Mouse (Mus musculus) forebrain, embryonic 14.5 days (tissue): ENCODE results near the gene Kcnmb3. TPM values are rescaled to one million over a fixed set of nuclear protein-coding genes. Genes with fewer than 3 reads are reported as not detected.
"Not testable (repeated sequence)": the region's sequence is repeated elsewhere in the genome, so short reads cannot be mapped to it uniquely, and the experiment has no call there.

Source experiments
- ATAC-seq: fragments of 200-750 bp; cut with Nextera tagmentation; 2 replicates; pipeline ENCODE4 v1.8.0; 2017; ENCODE audit warnings: mild to moderate bottlenecking, moderate library complexity
- DNase-seq: peaks from one replicate; pipeline ENCODE4 v3.0.0-alpha.2; 2015; ENCODE audit warnings: low spot score
- H3K27ac ChIP-seq: fragments of 300-500 bp; sonication (generic); 2 replicates; pipeline ENCODE4 v1.5.1; 2014; ENCODE audit warnings: low read depth, mild to moderate bottlenecking, control low read depth, low read length, moderate library complexity
- H3K27me3 ChIP-seq: fragments of 300-500 bp; sonication (generic); replicated peaks from 2 replicates; pipeline ENCODE4 v1.6.1; 2014; ENCODE audit warnings: low read length, control low read depth, mixed read lengths; ENCODE audit not compliant: control insufficient read depth, insufficient read depth
- H3K36me3 ChIP-seq: fragments of 300-500 bp; sonication (generic); 2 replicates; pipeline ENCODE4 v1.6.1; 2014; ENCODE audit warnings: low read length, control low read depth; ENCODE audit not compliant: control insufficient read depth, insufficient read depth
- H3K4me1 ChIP-seq: fragments of 300-500 bp; sonication (generic); 2 replicates; pipeline ENCODE4 v1.6.1; 2014; ENCODE audit warnings: antibody characterized with exemption, low read length, control low read depth; ENCODE audit not compliant: control insufficient read depth, insufficient read depth
- H3K4me2 ChIP-seq: fragments of 300-500 bp; sonication (generic); 2 replicates; pipeline ENCODE4 v1.6.1; 2014; ENCODE audit warnings: mild to moderate bottlenecking, control low read depth, low read length
- H3K4me3 ChIP-seq: fragments of 300-500 bp; sonication (generic); 2 replicates; pipeline ENCODE4 v1.5.1; 2014; ENCODE audit warnings: low read depth, low read length, control low read depth
- H3K9ac ChIP-seq: fragments of 300-500 bp; sonication (generic); 2 replicates; pipeline ENCODE4 v1.6.1; 2014; ENCODE audit warnings: mild to moderate bottlenecking, low read length, control low read depth, moderate library complexity
- H3K9me3 ChIP-seq: fragments of 300-500 bp; sonication (generic); replicated peaks from 2 replicates; pipeline ENCODE4 v1.6.1; 2016; ENCODE audit warnings: low read length, control low read depth, mixed read lengths; ENCODE audit not compliant: control insufficient read depth
- WGBS: fragments of 180-500 bp; shearing (Covaris S2); extraction: QIAGEN DNeasy Blood & Tissue Kit; methylation state at CpG from one replicate; pipeline ENCODE4 v1.1.7; 2014; 5-methylcytosine and 5-hydroxymethylcytosine counted together
- polyA plus RNA-seq: library from polyadenylated mRNA; unstranded; fragments of >200 nt; fragmentation: Nextera tagmentation; extraction: Ambion mirVana; gene quantifications from 2 replicates; pipeline ENCODE4 v1.2.1, GENCODE M21; 2014

The Kcnmb3 gene
- polyA plus RNA-seq, 1 experiment from 2014 or later: not detected

DNA sequence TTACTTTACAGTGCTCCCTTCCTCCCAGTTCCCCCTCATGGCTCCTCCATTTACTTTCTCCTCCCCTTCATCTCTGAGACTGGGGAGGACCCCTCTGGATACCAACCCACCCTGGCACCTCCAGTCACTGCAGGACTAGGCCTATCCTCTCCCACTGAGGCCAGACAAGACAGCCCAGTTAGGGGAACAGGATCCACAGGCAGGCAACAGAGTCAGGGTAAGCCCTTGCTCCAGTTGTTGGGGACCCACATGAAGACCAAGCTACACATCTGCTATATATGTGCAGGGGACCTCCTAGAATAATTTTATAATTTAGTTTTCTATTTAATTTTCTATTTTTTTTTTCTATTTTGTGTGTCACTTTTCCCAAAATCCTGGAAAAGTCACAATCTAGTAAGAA is 62.7 kb downstream of the Kcnmb3 start:
- not testable (repeated sequence) for DNase-seq, ATAC-seq

DNA sequence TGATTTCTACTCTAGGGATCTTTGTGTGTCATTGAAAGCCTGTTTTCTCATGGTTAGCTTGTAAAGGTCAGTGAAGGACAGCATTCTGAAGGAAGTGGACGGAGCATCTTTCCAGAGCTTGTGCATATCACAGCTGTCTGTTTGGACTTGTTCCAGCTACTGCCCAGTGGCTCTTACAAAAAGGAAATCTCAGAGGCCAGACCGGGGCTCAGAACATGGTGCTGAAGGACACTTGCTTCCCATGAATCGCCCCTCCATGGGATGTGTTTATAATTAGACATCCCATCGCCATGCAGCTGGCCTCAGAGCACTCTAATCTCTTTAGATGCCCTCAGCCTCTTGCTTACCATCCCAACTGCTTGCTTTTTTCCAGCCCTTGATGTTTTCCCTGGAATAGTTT is 63.1 kb downstream of the Kcnmb3 start:
- 75% methylated on average over 4 of the region's 4 CpGs for whole genome bisulfite sequencing
- ATAC-seq (no peak), DNase-seq (no peak)
- Histone ChIP-seq H3K36me3 (no peaks in the 10 kb centered on the region), H3K27me3 (no peaks in the 10 kb centered on the region), H3K9me3 (no peaks in the 10 kb centered on the region), H3K27ac (no peak overlapping the region), H3K4me1 (no peaks in the 10 kb centered on the region), H3K4me2 (no peak overlapping the region), H3K9ac (no peak overlapping the region), H3K4me3 (no peak overlapping the region)

More for the DNA sequence above, 62.7 kb downstream of the Kcnmb3 start:
- H3K4me1 ChIP-seq, H3K36me3 ChIP-seq, H3K27me3 ChIP-seq, H3K4me3 ChIP-seq, H3K27ac ChIP-seq, H3K4me2 ChIP-seq, H3K9ac ChIP-seq, H3K9me3 ChIP-seq: not testable (repeated sequence)

DNA sequence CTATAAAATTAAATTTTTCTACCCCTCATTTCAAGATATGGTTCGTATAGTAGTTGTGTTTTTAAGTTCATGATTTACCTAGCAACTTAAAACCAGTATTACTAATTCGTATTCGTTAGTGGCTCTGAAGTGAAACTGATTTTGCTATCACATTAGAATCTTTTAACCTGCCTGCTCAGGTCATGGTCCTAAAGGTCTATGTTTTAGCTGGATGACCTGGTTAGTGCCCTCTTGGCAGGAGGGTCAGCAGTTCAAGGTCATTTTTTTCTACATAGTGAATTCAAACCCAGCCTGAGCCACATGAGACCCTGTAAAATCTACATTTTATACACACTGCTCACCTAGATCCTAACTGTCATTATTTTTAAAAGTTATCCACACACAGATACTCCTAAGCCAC is 63.7 kb downstream of the Kcnmb3 start:
- Histone ChIP-seq H3K9me3 (no peaks in the 10 kb centered on the region), H3K27me3 (no peaks in the 10 kb centered on the region), H3K27ac (no peak overlapping the region), H3K9ac (no peak overlapping the region), H3K4me2 (no peak overlapping the region), H3K4me1 (no peaks in the 10 kb centered on the region), H3K4me3 (no peak overlapping the region), H3K36me3 (no peaks in the 10 kb centered on the region)
- WGBS: 95% methylated on average over 3 of the region's 3 CpGs
- ATAC-seq (no peak), DNase-seq (no peak)

DNA sequence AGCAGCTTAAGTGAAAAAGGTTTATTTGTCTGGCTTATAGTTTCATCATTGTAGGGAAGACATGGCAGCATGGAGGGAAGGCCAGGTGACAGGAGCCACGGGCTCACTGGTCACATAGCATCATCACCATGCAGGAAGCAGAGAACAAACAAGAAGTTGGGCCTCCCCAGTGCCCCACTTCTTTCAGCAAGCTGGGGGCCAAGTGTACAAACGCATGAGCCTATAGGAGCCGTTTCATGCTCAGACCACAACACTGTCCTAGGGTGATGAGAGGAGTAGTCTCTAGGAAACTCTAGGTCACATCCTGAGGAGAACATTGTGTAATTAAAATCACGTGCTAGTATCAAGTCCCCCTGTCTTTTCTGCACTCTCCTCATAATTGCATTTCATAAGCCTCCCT is 64.3 kb downstream of the Kcnmb3 start:
- ATAC-seq (no peak), DNase-seq (no peak)
- H3K4me3 ChIP-seq: no peak overlapping the region
- H3K36me3 ChIP-seq: no peaks in the 10 kb centered on the region
- no peaks in the 10 kb centered on the region for H3K27me3 ChIP-seq
- H3K27ac ChIP-seq: no peak overlapping the region
- H3K4me1 ChIP-seq: no peaks in the 10 kb centered on the region
- H3K9ac ChIP-seq: no peak overlapping the region
- 84% methylated on average over 4 of the region's 4 CpGs for WGBS
- no peak overlapping the region for H3K4me2 ChIP-seq
- H3K9me3 ChIP-seq: no peaks in the 10 kb centered on the region

Other genes with a start within 250 kb of the Kcnmb3 start
- gene Zmat3, start 126.2 kb downstream of the Kcnmb3 start, polyA plus RNA-seq: 6.8 and 7.2 TPM in 2 replicates
- 17.7 and 18.7 TPM in 2 replicates for gene Pik3ca, start 94.6 kb downstream of the Kcnmb3 start, polyA plus RNA-seq
- 43.6 and 49.0 TPM in 2 replicates for gene Zfp639, start 18.0 kb upstream of the Kcnmb3 start, polyA plus RNA-seq
- gene Mfn1, start 37.2 kb upstream of the Kcnmb3 start, polyA plus RNA-seq: 25.0 and 27.5 TPM in 2 replicates
- 73.0 and 81.5 TPM in 2 replicates for gene Gnb4, start 124.4 kb upstream of the Kcnmb3 start, polyA plus RNA-seq
- gene Actl6a, start 214.1 kb upstream of the Kcnmb3 start, polyA plus RNA-seq: 130 and 153 TPM in 2 replicates
- gene Ndufb5, start 244.8 kb upstream of the Kcnmb3 start, polyA plus RNA-seq: 311 and 397 TPM in 2 replicates
- 42.1 and 43.3 TPM in 2 replicates for gene Mrpl47, start 245.4 kb upstream of the Kcnmb3 start, polyA plus RNA-seq